Mouse (Mus musculus): ENCODE measurements around the gene Slc25a41.

- no peak for TF ChIP-seq CTCF (conservative IDR thresholded peaks at IDR 0.05; ENCODE audit: low read length)
- peak; percentile 6; the same call in 1 of the 2 replicates for TF ChIP-seq NANOG (IDR thresholded peaks at IDR 0.05; ENCODE audit: borderline replicate concordance, low read length)
Observed at GRCm38 (mm10) chr17:57031661-57032420, 9.6 kb downstream of the Slc25a41 start.
